Mouse (Mus musculus) embryonic facial prominence, embryonic 11.5 days (tissue): ENCODE results near the gene Ccdc62. TPM values are rescaled to one million over a fixed set of nuclear protein-coding genes. Genes with fewer than 3 reads are reported as not detected.

ENCODE experiments used
- ATAC-seq: fragments of 200-750 bp; cut with Nextera tagmentation; replicated peaks from 2 replicates; pipeline ENCODE4 v1.8.0; 2017; ENCODE audit warnings: low read depth; ENCODE audit not compliant: insufficient number of reproducible peaks, low FRiP score, low TSS enrichment
- DNase-seq: peaks from one replicate; pipeline ENCODE4 v3.0.0-alpha.2; 2015; ENCODE audit warnings: low spot score
- H3K27ac ChIP-seq: fragments of 300-500 bp; sonication (generic); replicated peaks from 2 replicates; pipeline ENCODE4 v1.5.1; 2014; ENCODE audit warnings: mild to moderate bottlenecking, low read depth, low read length, control low read depth
- H3K27me3 ChIP-seq: fragments of 300-500 bp; sonication (generic); 2 replicates; pipeline ENCODE4 v1.6.1; 2014; ENCODE audit warnings: mild to moderate bottlenecking, low read length, moderate library complexity, mixed read lengths; ENCODE audit not compliant: control insufficient read depth, insufficient read depth
- H3K36me3 ChIP-seq: fragments of 300-500 bp; sonication (generic); replicated peaks from 2 replicates; pipeline ENCODE4 v1.6.1; 2014; ENCODE audit warnings: low read depth, mild to moderate bottlenecking, low read length, moderate library complexity, mixed read lengths; ENCODE audit not compliant: control insufficient read depth, insufficient read depth
- H3K4me1 ChIP-seq: fragments of 300-500 bp; sonication (generic); 2 replicates; pipeline ENCODE4 v1.6.1; 2014; ENCODE audit warnings: low read length, mixed read lengths; ENCODE audit not compliant: control insufficient read depth, insufficient read depth
- H3K4me2 ChIP-seq: fragments of 300-500 bp; sonication (generic); 2 replicates; pipeline ENCODE4 v1.6.1; 2014; ENCODE audit warnings: low read depth, mild to moderate bottlenecking, control low read depth, low read length, moderate library complexity
- H3K4me3 ChIP-seq: fragments of 300-500 bp; sonication (generic); 2 replicates; pipeline ENCODE4 v1.5.1; 2014; ENCODE audit warnings: low read depth, low read length, control low read depth
- H3K9ac ChIP-seq: fragments of 300-500 bp; sonication (generic); replicated peaks from 2 replicates; pipeline ENCODE4 v1.6.1; 2014; ENCODE audit warnings: mild to moderate bottlenecking, control low read depth, low read length
- H3K9me3 ChIP-seq: fragments of 300-500 bp; sonication (generic); replicated peaks from 2 replicates; pipeline ENCODE4 v1.6.1; 2016; ENCODE audit warnings: mild to moderate bottlenecking, low read length, inconsistent platforms, mixed read lengths; ENCODE audit not compliant: control insufficient read depth
- WGBS: fragments of 180-500 bp; shearing (Covaris S2); extraction: QIAGEN DNeasy Blood & Tissue Kit; methylation state at CpG from one replicate; pipeline ENCODE4 v1.1.7; 2014; 5-methylcytosine and 5-hydroxymethylcytosine counted together
- polyA plus RNA-seq: library from polyadenylated mRNA; unstranded; fragments of >200 nt; fragmentation: Nextera tagmentation; extraction: Ambion mirVana; gene quantifications from 2 replicates; pipeline ENCODE4 v1.2.1, GENCODE M21; 2014

The Ccdc62 gene
- polyA plus RNA-seq, 1 experiment from 2014 or later = 3.5 TPM

DNA sequence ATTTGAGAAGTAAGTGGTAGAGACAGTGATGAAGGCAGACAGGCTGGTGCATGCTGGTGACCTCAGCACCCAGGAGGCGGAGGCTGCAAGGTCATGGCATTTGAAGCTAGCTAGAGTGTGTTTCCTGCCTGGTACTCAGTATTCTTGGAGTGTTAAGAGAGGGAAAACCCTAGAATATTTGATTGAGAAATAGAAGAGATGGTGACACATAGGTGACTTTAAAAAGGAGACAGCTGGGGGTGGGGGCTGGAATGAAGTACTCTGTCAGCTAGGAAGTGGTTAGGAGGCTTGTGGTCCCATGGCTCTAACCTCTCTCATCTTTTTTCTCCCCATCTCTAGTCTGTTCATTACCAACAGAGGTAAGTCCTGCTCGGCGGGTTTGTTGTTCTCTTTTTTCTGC, 15.6 kb upstream of the Ccdc62 start:
- H3K36me3 ChIP-seq = no peaks in the 10 kb centered on the region; the same call in 1 of the 2 replicates

DNA sequence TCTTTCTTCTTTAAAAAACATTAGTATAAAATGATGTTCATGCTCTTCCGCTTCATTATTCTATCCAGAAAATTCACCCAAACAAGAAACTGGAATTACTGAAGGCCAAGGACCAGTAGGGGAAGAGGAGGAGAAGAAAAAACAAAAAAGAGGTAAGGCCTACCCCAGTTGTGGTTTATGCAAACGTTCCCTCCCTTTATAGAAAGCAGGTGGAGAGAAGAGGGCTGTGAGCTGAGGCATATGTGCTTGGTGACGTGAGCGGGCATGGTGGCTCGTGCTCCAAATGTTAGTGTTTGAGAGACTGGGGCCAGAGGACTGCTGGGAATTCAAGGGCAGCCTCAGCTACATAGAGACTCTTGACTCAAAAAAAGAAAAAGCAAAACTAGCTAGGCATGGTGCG, 8.4 kb upstream of the Ccdc62 start:
- ATAC-seq = no peak
- Histone ChIP-seq H3K4me2 (no peak overlapping the region), H3K27me3 (no peaks in the 10 kb centered on the region), H3K36me3 (peaks cover 7% of the 10 kb centered on the region; the same call in 1 of the 2 replicates), H3K9me3 (no peaks in the 10 kb centered on the region), H3K4me3 (no peak overlapping the region), H3K27ac (no peak overlapping the region), H3K9ac (no peak overlapping the region), H3K4me1 (no peaks in the 10 kb centered on the region)
- WGBS = 87% methylated on average over 6 of the region's 6 CpGs
- no peak for DNase-seq

More for the DNA sequence above, 15.6 kb upstream of the Ccdc62 start:
- DNase-seq (no peak), ATAC-seq (no peak)
- no peak overlapping the region for H3K9ac ChIP-seq
- H3K27ac ChIP-seq = no peak overlapping the region
- no peaks in the 10 kb centered on the region for H3K9me3 ChIP-seq
- WGBS = 87% methylated on average over 3 of the region's 3 CpGs
- H3K4me3 ChIP-seq = no peak overlapping the region
- no peak overlapping the region for H3K4me2 ChIP-seq
- H3K4me1 ChIP-seq = no peaks in the 10 kb centered on the region
- no peaks in the 10 kb centered on the region for H3K27me3 ChIP-seq

DNA sequence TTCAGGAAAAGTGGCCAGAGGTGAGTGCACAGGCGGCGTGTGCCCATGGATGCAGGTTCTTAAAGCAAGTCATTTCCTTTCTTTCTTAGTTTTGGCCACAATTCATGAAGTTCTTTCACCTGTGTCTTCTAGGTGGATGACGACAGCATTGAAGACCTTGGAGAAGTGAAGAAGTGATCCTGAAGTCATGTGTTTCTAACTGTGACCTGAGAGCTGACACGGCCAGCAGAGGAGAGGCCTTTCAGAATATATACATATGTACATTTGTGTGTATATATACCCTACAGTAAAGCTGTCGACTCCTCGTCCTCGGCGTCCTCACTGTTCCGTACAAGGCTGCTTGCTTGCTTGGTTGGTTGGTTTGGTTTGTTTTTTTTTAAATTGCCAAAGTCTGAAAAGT, 3.4 kb upstream of the Ccdc62 start, which contains the start of gene Gm43518:
Gm43518 (plus strand) TSS at position 301 of the 400 bp plus-strand sequence.
- Histone ChIP-seq H3K9ac (no peak within 1 kb of the TSS), H3K4me1 (no peaks in the 10 kb centered on the region), H3K27ac (no peak within 1 kb of the TSS), H3K36me3 (peaks cover 7% of the 10 kb centered on the region; the same call in 1 of the 2 replicates), H3K4me3 (no peak within 1 kb of the TSS), H3K4me2 (no peak within 1 kb of the TSS), H3K27me3 (no peaks in the 10 kb centered on the region), H3K9me3 (no peaks in the 10 kb centered on the region)
- ATAC-seq (no peak), DNase-seq (no peak)
- WGBS = 95% methylated on average over 9 of the region's 9 CpGs

DNA sequence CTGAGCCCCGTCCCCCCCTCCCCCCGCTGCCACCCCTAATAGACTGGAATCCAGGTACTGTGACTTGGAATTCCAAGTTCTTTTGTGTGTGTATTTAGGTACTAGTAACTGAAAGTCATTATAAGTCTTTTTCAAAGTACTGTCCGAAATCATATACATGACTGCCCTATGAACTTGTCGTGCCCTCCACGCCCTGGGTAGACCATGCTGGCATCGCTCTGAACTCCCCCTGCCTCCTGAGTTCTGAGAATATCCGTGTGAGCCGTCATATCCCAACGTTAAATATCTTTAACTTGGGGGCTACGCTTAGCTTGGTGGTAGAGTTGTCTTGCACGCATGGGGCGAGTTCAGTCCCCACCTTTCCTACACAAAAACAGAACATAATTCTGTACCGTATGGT, 652 bp downstream of the Ccdc62 start:
- WGBS = 51% methylated on average over 13 of the region's 13 CpGs
- Histone ChIP-seq H3K4me2 (peak overlapping the region; percentile 67), H3K9me3 (no peaks in the 10 kb centered on the region), H3K4me1 (no peaks in the 10 kb centered on the region), H3K27me3 (no peaks in the 10 kb centered on the region), H3K4me3 (peak overlapping the region; percentile 75), H3K36me3 (no peaks in the 10 kb centered on the region), H3K9ac (peak overlapping the region; percentile 97), H3K27ac (no peak overlapping the region)
- DNase-seq = no peak
- ATAC-seq = no peak

DNA sequence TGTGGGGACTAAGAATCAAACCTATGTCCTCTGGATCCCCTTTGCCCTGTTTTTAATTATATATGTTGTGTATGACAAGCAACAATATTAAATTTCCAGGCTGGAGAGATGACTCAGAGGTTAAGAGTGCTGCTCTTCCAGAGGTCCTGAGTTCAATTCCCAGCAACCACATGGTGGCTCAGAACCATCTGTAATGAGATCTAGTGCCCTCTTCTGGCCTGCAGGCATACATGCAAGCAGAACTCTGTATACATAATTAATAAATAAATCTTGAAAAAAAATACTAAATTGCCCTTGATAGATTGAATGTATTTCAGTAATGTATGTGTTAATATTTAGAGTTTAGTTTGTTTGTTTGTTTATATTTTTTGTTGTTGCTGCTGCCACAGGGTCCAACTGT, 2.4 kb downstream of the Ccdc62 start:
- H3K9ac ChIP-seq = no peak overlapping the region
- H3K4me1 ChIP-seq = no peaks in the 10 kb centered on the region
- no peaks in the 10 kb centered on the region for H3K36me3 ChIP-seq
- no peaks in the 10 kb centered on the region for H3K9me3 ChIP-seq
- H3K4me3 ChIP-seq = no peak overlapping the region
- no peak overlapping the region for H3K4me2 ChIP-seq
- DNase-seq (no peak), ATAC-seq (no peak)
- H3K27me3 ChIP-seq = no peaks in the 10 kb centered on the region
- no peak overlapping the region for H3K27ac ChIP-seq

DNA sequence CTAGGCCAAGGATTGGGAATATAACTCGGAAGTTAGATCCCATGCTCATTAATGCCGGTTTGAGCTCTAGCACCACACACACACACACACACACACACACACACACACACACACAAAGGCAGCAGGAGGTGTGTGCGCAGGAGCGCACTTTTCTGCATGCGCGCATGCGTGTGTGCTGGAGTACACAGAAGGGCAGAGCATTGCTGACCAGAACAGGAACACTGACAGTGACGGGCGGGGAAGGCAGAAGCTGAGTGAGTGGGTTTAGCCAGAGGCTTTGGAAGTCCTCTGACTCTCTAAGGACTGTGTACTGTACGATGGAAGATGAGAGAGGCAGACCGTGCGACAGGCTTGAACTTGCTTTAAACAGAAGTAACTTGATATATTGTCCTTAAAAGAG, 3.1 kb downstream of the Ccdc62 start:
- WGBS = 85% methylated on average over 12 of the region's 12 CpGs
- H3K27me3 ChIP-seq = no peaks in the 10 kb centered on the region
- no peak overlapping the region for H3K27ac ChIP-seq
- H3K9ac ChIP-seq = no peak overlapping the region
- ATAC-seq (no peak), DNase-seq (no peak)
- no peaks in the 10 kb centered on the region for H3K4me1 ChIP-seq
- H3K4me3 ChIP-seq = no peak overlapping the region
- no peaks in the 10 kb centered on the region for H3K36me3 ChIP-seq
- H3K4me2 ChIP-seq = no peak overlapping the region
- no peaks in the 10 kb centered on the region for H3K9me3 ChIP-seq

DNA sequence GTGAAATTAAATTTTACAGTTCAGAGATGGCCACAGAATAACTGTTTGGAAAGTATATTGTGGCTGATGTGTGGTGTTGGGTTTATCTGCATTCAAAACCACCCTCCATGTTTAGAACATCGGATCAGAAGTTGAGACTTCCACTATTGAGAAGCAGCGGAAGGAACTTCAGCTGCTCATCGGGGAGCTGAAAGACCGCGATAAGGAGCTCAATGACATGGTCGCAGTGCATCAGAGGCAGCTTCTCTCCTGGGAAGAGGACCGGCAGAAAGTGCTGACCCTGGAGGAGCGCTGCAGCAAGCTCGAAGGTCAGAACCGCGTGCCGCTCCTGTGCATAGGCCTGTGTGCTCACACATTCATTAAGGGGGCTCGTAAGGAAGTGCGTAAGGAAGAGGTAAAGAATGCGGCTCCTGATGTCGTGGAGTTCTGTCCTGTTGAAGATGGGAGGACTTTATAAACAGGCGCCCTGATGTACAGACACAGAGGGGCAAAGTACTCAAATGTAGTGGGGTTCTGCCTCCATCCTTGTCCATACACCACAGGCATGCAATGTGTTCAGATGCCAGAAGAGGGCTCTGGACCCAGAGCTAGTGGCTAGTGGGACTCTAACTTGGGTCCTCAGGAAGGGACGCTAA, 3.6 kb downstream of the Ccdc62 start:
- Histone ChIP-seq H3K4me1 (no peaks in the 10 kb centered on the region), H3K27ac (no peak overlapping the region), H3K4me2 (no peak overlapping the region), H3K27me3 (no peaks in the 10 kb centered on the region), H3K4me3 (no peak overlapping the region), H3K36me3 (no peaks in the 10 kb centered on the region), H3K9me3 (no peaks in the 10 kb centered on the region), H3K9ac (no peak overlapping the region; the same call in 1 of the 2 replicates)
- WGBS = 43% methylated on average over 18 of the region's 18 CpGs
- ATAC-seq = no peak
- peak; percentile 63 for DNase-seq

DNA sequence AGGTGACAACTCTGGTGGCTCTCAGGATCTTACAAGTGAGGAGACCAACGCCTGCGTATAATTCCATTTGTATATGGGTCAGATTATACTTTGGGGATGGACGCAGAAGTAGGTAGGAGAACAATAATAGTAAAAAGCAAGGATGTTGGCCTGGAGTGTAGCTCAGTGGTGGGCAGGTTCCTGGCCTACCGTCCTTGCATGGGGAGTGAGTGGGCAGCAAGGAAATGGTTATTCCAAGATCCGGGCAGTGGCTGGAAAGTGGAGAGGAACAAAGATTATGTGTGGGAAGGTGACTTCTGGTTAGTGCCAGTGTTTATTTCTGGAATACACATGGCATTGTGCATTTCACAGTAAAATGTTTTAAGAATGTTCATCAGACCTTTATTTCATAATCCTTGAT, 5.5 kb downstream of the Ccdc62 start:
- no peak overlapping the region for H3K27ac ChIP-seq
- H3K9ac ChIP-seq = no peak overlapping the region
- WGBS = 88% methylated on average over 5 of the region's 5 CpGs
- no peaks in the 10 kb centered on the region for H3K27me3 ChIP-seq
- no peak for ATAC-seq
- DNase-seq = no peak
- H3K4me3 ChIP-seq = no peak overlapping the region
- no peak overlapping the region for H3K4me2 ChIP-seq
- H3K4me1 ChIP-seq = no peaks in the 10 kb centered on the region
- H3K36me3 ChIP-seq = no peaks in the 10 kb centered on the region
- no peaks in the 10 kb centered on the region for H3K9me3 ChIP-seq
